Mouse (Mus musculus) heart, adult 8-10 months (tissue): ENCODE results near the gene Atf1. TPM values are rescaled to one million over a fixed set of nuclear protein-coding genes. Genes with fewer than 3 reads are reported as not detected.

ENCODE experiments used
- DNase-seq: peaks from one replicate; pipeline ENCODE4 v3.0.0; 2022; ENCODE audit warnings: low spot score
- total RNA-seq, 4 experiments: library from RNA; stranded (reverse); gene quantifications; 2 replicates each; pipeline ENCODE4 v1.2.4; 2022

Atf1 gene
- 10 to 100 TPM; 51.7 to 67.5 (median 61.6) TPM for total RNA-seq

- DNase-seq, result peak; percentile 85
Observed at GRCm38 (mm10) chr15:100227663-100228534, at the start of gene Atf1. Gene Atf1, plus strand, starts transcription at chr15:100227819.

GRCm38 (mm10) chr15:100178487-100178886, 49.1 kb upstream of the Atf1 start:
- no peak for DNase-seq

DNA sequence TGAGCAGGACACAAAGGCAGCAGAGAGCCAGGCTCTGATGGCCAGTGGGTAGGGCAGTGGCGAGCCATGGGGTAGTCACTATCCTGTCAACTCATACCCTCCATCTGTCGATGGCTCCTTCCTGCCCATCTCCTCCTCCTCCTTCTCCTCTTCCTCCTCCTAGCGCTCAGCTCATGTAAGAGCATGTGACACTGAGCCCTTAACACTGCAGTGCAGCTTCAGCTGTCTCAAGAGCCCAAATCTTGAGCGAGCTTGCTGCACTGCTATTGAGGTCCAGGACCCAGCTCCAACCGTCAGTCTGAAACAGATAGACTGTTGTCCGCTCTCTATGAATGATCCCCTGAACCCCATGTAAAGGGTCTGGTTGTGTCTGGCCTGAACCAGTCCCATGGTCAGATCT, 47.9 kb upstream of the Atf1 start:
- no peak for DNase-seq

DNA sequence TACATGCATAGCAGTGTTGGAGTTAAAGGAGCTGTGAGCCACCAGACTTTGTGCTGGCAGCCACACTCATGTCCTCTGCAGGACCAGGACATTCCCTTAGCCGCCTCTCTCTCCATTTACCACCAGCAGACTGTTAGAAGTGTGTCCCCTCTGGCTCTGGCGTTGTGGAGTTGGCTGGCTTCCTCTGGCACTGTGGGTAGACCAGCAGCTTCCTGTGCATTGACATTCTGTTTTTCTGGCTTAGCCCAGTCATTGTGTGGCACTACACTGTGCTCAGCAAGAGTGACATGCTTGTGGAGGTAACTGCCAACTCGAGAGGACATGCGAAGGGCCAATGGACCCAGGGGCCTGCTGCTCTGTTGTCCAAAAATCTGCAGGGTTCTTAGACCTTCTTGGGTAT, 47.4 kb upstream of the Atf1 start:
- no peak for DNase-seq

DNA sequence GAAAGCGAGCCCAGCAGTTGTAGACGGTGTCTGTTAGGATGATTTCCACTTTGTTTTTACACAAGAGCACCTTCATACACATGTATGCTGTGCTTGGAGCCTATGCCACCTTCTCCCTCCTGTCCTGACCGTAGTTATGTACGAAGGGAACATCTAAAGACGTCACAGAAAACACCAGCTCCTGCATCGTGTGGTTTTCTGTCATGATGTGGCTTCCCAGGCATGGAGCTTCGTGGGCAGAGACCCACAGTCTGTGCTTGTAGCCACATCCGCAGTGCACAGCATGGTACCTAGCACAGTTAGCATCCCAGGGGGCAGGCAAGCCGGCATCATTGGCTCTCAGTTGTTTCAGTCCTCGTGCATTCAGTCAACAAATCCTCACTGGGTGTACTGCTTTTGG, 45.8 kb upstream of the Atf1 start:
- DNase-seq, result no peak

- DNase-seq, result no peak
Observed at GRCm38 (mm10) chr15:100182526-100183280, 44.9 kb upstream of the Atf1 start.

DNA sequence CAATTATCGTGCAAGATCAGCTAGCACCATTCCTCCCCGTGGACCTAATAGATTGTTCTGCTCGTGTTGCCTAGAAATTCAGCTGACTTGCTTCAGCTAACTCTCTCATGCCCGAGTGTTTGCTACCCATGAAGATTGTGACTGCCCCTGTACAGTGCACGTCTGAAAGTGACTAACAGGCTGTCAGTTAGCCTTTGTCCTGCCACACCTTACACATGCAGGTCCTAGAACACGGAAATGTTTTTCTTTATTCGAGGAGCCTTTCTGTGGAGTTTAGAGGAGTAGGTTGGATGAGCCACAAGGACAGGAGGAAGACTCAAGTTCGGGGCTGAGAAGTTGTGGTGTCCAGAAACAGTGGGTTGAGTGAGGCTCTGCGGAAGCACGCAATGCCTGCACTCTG, 44.1 kb upstream of the Atf1 start:
- no peak for DNase-seq

GRCm38 (mm10) chr15:100184821-100185496, 42.7 kb upstream of the Atf1 start:
- DNase-seq, result no peak

DNA sequence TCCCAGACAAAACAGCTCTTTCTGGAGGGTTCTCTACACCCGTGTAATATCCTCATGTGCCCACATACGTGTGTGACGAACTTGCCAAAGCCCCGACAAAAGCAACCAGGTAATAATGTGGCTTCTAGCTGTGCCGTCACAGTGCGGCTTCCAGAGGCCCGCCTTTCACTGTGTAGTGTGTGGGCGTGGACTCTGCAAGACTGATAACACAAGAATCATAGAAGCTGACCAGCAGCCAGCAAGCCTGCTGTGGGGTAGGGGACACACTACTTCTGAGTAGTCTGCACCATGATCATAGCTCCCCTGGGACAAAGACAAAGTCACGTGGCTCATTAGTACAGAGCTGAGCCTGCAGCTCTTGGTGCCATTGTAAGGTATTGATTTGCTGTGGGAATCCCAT, 41.4 kb upstream of the Atf1 start:
- DNase-seq, result no peak

GRCm38 (mm10) chr15:100186882-100187672, 40.5 kb upstream of the Atf1 start:
- DNase-seq, result no peak

GRCm38 (mm10) chr15:100188542-100188941, 39.1 kb upstream of the Atf1 start:
- no peak for DNase-seq

DNA sequence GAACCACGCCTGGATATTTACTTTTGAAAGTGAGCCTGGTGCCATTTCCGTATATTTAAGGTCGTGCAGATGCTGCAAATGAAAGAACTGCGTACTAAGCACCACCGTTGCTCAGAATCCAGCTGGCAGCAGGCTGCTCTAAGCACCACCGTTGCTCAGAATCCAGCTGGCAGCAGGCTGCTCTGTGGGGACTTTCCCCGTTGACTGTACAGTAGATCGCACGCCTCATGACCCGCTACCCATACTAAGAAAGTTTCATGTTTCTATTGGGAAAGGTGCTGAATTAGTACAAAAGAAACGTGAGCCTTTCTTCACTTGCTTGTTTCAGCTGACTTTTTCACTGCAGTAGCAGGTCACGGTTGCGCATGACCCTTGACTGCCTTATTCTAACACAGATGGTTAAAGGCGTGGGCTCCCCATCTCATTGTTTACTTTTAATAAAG, 38.6 kb upstream of the Atf1 start:
- DNase-seq, result no peak

- DNase-seq, result no peak
Observed at GRCm38 (mm10) chr15:100190083-100190482, 37.5 kb upstream of the Atf1 start.

DNA sequence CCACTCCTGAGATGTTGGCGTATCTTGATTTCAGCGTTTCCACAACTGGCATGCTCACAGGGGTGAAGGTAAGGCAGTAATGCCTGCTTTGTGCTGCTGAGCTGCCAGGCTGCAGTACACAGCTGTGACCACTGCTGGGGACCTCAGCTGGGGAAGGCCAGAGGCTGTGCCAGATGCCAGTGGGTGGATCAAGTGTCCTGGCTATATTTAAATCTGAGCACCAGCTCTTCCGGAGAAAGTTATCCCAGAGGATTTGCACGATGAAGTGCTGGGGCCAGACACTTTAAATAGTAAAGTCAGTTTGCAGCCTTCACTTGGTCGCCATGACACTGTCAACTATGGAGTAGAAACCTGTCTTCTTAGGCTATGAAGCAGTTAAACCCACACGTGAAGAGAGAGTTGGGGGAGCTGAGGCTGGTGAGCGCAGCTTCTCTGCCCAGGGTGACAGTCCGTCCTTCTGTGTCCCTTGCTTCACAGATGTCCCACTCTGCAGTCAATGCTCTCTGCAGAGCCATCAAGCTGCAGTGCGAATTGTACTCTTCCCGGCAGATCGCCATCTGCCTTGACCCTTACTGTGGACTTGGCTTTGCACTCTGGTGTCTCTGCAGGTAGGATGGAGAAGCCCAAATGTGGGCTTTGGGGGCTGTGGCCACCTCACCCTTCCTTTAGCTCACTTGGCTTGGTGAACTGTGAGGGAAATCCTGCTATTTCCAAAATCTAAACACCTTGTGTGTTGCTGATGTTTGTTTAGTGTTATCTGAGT, 28.5 kb upstream of the Atf1 start:
- DNase-seq, result peak; percentile 48

- DNase-seq, result peak; percentile 63
Observed at GRCm38 (mm10) chr15:100199790-100200189, 27.8 kb upstream of the Atf1 start.

DNA sequence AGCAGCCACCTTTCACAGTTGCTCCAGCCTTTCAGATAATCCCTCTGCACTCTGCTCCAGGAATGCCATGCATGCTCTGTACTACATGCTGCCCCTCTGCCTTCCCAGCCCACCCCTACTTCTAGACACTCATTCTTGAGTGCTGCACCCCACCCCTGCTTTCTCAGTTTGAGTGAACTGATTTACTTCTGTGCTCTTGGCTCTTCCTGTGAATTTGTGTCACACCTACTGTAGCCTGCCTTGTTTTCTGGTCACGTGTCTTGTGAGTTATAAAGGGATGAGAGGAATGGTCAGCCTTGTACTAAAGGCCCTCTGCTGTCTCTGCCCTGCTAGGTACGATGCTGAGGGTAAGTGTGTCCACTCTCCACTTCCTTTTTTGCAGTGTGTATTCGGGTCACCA, 25.8 kb upstream of the Atf1 start:
- DNase-seq, result no peak

GRCm38 (mm10) chr15:100202431-100203015, 25.1 kb upstream of the Atf1 start:
- no peak for DNase-seq

GRCm38 (mm10) chr15:100204574-100204973, 23.0 kb upstream of the Atf1 start:
- no peak for DNase-seq

GRCm38 (mm10) chr15:100210013-100210412, 17.6 kb upstream of the Atf1 start:
- no peak for DNase-seq

- no peak for DNase-seq
Observed at GRCm38 (mm10) chr15:100213339-100213738, 14.3 kb upstream of the Atf1 start.
